Mouse (Mus musculus): ENCODE measurements around the gene Atg7.
A peak's percentile ranks its signal among the peaks of the same experiment; 100 is the strongest.

Atg7 gene

DNA sequence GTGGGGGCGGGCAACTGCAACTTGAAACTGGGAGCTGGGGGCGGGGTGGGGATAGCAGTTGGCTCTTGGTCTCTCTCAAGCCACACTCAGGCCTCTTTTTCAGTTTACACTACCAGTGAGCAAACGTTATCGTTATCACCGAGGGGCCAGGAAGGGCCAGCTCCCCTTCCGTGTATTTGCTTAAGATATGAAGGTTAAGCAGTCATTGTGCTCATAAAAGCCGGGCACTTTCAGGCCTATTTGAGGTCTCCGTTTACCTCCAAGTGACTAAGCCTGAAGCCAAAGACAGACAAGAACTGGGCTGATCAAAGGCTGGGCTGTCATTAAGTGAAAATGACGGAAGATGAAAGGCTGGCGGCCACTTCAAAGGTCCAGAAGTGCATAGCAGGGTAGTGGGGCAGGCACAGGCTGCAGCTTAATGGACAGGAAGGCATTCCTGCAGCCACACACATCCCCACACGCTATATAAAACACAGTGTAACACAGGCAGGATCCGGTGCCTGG lies 258.5 kb downstream of the Atg7 start:
- DNase-seq (ENCODE audit: low spot score in 2 of 2): peak in 1 of 2 experiments; percentile 41

DNA sequence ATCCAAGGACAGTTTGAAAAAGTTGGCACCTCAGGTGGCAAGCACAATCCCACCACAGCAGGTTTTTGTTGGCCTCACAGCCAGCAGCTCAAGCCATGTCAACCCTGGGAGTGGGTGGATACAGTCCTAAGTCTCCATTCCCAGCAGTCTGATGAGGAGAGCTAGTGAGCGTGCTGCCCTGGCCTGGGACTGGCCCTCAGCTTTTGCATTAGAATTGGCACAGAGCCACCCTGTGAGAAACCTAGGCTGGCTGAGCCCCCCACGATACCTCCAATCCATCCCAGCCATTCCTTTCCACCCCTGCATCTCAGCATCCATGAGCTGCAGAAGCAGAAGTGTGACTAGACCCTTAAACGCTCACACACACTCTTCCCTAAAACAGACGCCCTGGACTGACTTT lies 259.0 kb downstream of the Atg7 start:
- no peak for DNase-seq (ENCODE audit: low spot score in 2 of 2)

DNA sequence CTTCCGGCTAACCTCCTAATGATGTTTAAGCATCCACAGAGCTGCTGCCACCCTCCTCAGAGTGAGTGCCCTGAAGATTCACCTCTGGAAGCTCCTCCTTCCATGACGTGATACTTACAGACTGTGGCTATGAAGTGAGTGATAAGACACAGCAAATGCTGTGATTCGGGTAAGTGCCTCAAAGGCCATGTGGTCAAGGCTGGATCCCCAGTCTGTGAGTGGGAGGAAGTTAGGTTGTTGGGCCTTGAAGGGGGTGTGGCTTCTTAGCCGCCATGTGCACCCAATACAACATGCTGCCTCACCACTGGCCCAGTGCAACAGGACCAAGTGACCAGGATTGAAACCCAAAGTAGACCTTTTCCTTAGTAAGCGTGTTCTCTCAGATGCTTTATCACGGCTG lies 261.3 kb downstream of the Atg7 start:
- DNase-seq (ENCODE audit: low spot score in 2 of 2): no peak

DNA sequence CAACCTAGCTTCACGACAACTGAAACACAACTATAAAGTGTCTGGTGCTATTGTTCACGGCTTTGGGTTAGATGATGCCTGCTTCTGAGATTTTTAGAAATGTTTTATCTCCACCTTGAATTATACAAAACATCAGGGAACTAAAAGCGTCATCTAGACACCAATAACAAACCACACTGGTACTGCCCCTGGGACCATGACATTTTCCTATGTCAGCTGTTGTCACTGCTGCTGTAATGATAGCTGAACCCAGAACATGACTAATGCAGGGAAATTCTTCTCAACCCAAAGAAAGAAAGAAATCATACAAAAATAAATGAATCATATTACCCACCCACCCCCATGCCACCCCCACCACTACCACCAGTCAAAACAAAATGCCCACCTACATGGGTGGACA lies 261.9 kb downstream of the Atg7 start:
- DNase-seq (ENCODE audit: low spot score in 2 of 2): no peak

DNA sequence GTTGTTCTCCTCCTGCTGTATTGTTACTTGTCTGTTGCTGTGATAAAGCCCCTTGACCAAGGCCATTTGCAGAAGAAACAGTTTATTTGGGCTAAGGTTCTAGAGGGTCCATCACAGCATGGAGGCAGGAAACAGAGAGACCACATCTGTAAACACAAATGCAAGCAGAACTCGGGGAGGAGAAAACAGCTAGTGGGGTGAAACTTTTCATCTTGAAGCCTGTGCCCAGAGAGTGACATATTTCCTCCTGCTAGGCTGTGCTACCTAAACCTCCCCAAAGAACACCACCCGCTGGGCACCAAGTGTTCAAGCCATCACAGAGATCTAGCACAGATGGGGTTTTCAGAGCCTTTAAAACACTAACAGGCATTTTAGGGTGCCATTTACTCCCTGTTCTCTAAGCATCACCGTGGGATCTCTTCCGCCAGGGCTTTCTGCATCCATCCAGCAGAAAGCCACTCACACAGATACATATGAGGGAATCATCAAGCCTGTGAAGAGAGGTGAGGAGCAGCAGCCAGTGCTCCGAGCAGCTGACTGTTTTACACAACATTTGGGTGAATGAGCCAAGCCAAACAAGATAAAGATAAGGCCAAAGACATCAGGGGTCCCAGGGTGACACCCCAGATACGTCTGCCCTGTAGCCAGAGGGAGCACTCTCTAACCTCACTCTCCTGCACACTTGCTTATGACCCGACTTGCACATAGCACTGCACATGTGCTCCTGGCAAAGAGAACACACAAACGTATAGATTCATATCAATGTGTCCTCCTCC lies 262.5 kb downstream of the Atg7 start:
- no peak for DNase-seq (ENCODE audit: low spot score in 2 of 2)

DNA sequence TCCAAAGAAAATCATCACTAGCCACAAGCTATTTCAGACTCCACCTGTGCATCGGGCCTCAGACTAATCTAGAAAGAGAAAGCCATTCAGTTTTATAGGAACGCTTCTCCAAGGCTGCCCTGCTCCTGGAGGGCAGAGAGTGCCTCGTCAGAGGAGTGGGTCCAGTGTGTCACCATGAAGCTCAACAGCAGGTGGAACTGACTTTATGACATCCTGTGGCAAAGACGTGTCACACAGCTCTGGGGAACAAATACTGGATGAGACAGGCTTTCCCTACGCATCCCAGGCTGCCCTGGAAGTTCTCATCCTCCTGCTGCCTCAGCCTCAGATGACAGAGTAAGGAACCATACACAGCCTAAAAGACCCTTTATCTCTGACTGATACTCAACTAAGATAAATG lies 263.3 kb downstream of the Atg7 start:
- no peak for DNase-seq (ENCODE audit: low spot score in 2 of 2)

DNA sequence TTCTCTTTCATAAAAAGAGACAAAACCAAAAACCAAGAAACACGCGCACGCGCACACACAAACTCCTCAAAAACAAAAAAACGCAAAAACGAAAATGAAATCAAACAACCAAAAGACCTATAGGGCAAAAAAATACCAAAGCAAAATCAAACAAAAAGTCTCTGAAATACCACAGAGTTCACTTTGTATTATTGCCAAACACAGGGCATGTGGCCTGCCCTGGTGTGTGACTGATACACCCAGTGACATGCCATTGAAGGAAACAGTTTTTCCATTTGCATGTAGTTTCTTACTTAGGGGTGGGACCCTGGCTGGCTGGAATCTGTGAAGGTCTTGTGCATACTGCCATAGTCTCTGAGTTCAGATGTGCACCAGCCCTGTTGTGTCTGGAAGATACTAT lies 264.6 kb downstream of the Atg7 start:
- no peak for DNase-seq (ENCODE audit: low spot score in 2 of 2)

DNA sequence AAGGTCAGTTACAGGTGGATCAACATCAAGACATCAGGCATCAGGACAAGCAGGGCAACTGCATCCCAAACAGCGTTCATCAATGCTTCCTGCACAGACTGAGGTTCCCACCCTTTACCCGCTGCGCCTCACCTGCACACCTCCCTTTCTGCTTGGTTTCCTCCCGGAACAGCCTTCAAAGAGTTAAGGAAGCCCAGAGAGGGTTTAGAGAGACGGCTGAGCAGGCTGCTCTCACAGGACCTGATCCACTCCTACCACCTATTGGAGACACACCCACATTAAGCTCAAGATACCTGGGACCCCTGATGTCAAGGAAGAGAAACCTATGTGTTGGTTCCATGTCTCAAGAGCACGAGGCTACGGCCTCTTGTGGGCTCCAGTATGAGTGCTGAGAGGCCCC lies 266.9 kb downstream of the Atg7 start:
- DNase-seq (ENCODE audit: low spot score in 2 of 2): no peak

Data from urinary bladder, postnatal 36 days (tissue).